Comparison of ENCODE assay signal across 21 mouse cellular contexts in genomic region chr9:78648641-78649040, GRCm38 (mm10). TPM values are rescaled to one million over a fixed set of nuclear protein-coding genes. Genes with fewer than 3 reads are reported as not detected.
DNase-seq lines count a peak whose midpoint lies in the region; ATAC-seq and TF ChIP-seq lines count a peak whose summit lies in the region.
"Had no signal": no experiment of that assay in that cellular context is flagged by ENCODE, and none has a peak within 500 bp of the region (broad histone marks: within the 10 kb centered on the region; RNA-seq: fewer than 3 reads in every experiment).

No protein-coding gene starts in this region.

- TF ChIP-seq CTCF in brain, embryonic 14.5 days (IDR thresholded peaks at IDR 0.05; ENCODE audit: borderline replicate concordance, extremely low read depth, insufficient read depth, insufficient read length), result no peak

- no peak for ATAC-seq in forebrain, embryonic 14.5 days
- ATAC-seq in forebrain, embryonic 16.5 days, result no peak
- ATAC-seq: activated CD4-positive, CD25-positive, alpha-beta regulatory T cell, adult 4 months; forebrain, embryonic 13.5 days; hindbrain, embryonic 16.5 days; liver, embryonic 12.5 days had no signal

- DNase-seq in forebrain, embryonic 14.5 days (ENCODE audit: low spot score), result peak; percentile 6
- peak; percentile 21 for DNase-seq in retina, postnatal 1 day
- DNase-seq in retina, embryonic 14.5 days (ENCODE audit: low spot score), result no peak
- peak; percentile 19 for DNase-seq in brain, embryonic 14.5 days (ENCODE audit: low read depth)
- no peak for DNase-seq in lung, adult 18-20 months
- DNase-seq in urinary bladder, adult 18-20 months (ENCODE audit: low spot score in 2 of 2), result no peak
- DNase-seq: kidney, postnatal 14 days; lung, adult 2 months; lung, postnatal 14 days; right cerebral cortex, postnatal 25 days; spleen, adult 18-20 months; thymus, adult 18-20 months; thymus, postnatal 36 days had no signal

- H3K4me3 ChIP-seq in forebrain, embryonic 14.5 days (ENCODE audit: low read depth, low read length), result no peak overlapping the region
- H3K4me3 ChIP-seq in forebrain, embryonic 16.5 days (replicated peaks; ENCODE audit: low read length), result no peak overlapping the region
- H3K4me3 ChIP-seq: forebrain, embryonic 13.5 days; layer of hippocampus, adult 2 months; limb, embryonic 12.5 days; liver, embryonic 12.5 days; midbrain, embryonic 12.5 days had no signal

- H3K27me3 ChIP-seq in forebrain, embryonic 14.5 days (replicated peaks; ENCODE audit: control insufficient read depth, insufficient read depth, low read length), result no peaks in the 10 kb centered on the region
- no peaks in the 10 kb centered on the region for H3K27me3 ChIP-seq in forebrain, embryonic 16.5 days (replicated peaks; ENCODE audit: control insufficient read depth, insufficient read depth, low read length)
- H3K27me3 ChIP-seq: forebrain, embryonic 13.5 days; limb, embryonic 12.5 days; liver, embryonic 12.5 days; midbrain, embryonic 12.5 days had no signal

- no peaks in the 10 kb centered on the region for H3K9me3 ChIP-seq in forebrain, embryonic 14.5 days (replicated peaks; ENCODE audit: control insufficient read depth, low read length)
- H3K9me3 ChIP-seq in forebrain, embryonic 16.5 days (ENCODE audit: control insufficient read depth, low read length), result no peaks in the 10 kb centered on the region
- H3K9me3 ChIP-seq: forebrain, embryonic 13.5 days; limb, embryonic 12.5 days; liver, embryonic 12.5 days; midbrain, embryonic 12.5 days had no signal

- WGBS in forebrain, embryonic 14.5 days, result 66% methylated on average over 8 of the region's 8 CpGs
- WGBS in forebrain, embryonic 16.5 days, result 66% methylated on average over 8 of the region's 8 CpGs

- H3K36me3 ChIP-seq in forebrain, embryonic 14.5 days (ENCODE audit: control insufficient read depth, insufficient read depth, low read length), result no peaks in the 10 kb centered on the region
- no peaks in the 10 kb centered on the region for H3K36me3 ChIP-seq in forebrain, embryonic 16.5 days (ENCODE audit: control insufficient read depth, insufficient read depth)
- H3K36me3 ChIP-seq: limb, embryonic 12.5 days; liver, embryonic 12.5 days; midbrain, embryonic 12.5 days had no signal

- no peak overlapping the region for H3K9ac ChIP-seq in forebrain, embryonic 14.5 days (ENCODE audit: low read length)
- H3K9ac ChIP-seq in forebrain, embryonic 16.5 days (replicated peaks; ENCODE audit: low read depth, low read length), result no peak overlapping the region
- H3K9ac ChIP-seq: forebrain, embryonic 13.5 days; limb, embryonic 12.5 days; liver, embryonic 12.5 days; midbrain, embryonic 12.5 days had no signal

- no peak overlapping the region for H3K27ac ChIP-seq in forebrain, embryonic 14.5 days (ENCODE audit: low read depth, low read length)
- no peak overlapping the region for H3K27ac ChIP-seq in forebrain, embryonic 16.5 days (ENCODE audit: low read length)
- H3K27ac ChIP-seq: forebrain, embryonic 13.5 days; layer of hippocampus, adult 2 months; limb, embryonic 12.5 days; liver, embryonic 12.5 days; midbrain, embryonic 12.5 days had no signal

- H3K4me1 ChIP-seq in forebrain, embryonic 14.5 days (ENCODE audit: control insufficient read depth, insufficient read depth, low read length), result no peaks in the 10 kb centered on the region
- H3K4me1 ChIP-seq in forebrain, embryonic 16.5 days (replicated peaks; ENCODE audit: control insufficient read depth, insufficient read depth, low read length), result no peaks in the 10 kb centered on the region
- H3K4me1 ChIP-seq: forebrain, embryonic 13.5 days; limb, embryonic 12.5 days; liver, embryonic 12.5 days; midbrain, embryonic 12.5 days had no signal

- TF ChIP-seq POLR2A in brain, embryonic 14.5 days (IDR thresholded peaks at IDR 0.05; ENCODE audit: borderline replicate concordance, extremely low read depth, insufficient read depth, insufficient read length, poor library complexity, severe bottlenecking), result no peak

- no peak overlapping the region for H3K4me2 ChIP-seq in forebrain, embryonic 14.5 days (ENCODE audit: low read length)
- no peak overlapping the region for H3K4me2 ChIP-seq in forebrain, embryonic 16.5 days (ENCODE audit: low read length)
- H3K4me2 ChIP-seq: forebrain, embryonic 13.5 days; limb, embryonic 12.5 days; liver, embryonic 12.5 days; midbrain, embryonic 12.5 days had no signal

RNA-seq across cellular contexts. Expression of gene Cd109, which starts 33.3 kb away (rescaled TPM):
- polyA plus RNA-seq in forebrain, embryonic 14.5 days (2014; fragmentation: Nextera tagmentation; extraction: Ambion mirVana), result 1.5 and 2.1 TPM in 2 replicates
- polyA plus RNA-seq in forebrain, embryonic 16.5 days (2015; fragmentation: Nextera tagmentation; extraction: Ambion mirVana), result 1.1 and 1.5 TPM in 2 replicates
- polyA plus RNA-seq in brain, embryonic 14.5 days (2012; rRNA removed), result 1.3 and 2.0 TPM in 2 replicates

Comparison
In these comparisons a context has a peak if more than half of its experiments do, and no peak if none do; other contexts are left out.
1. DNase-seq: peak in forebrain, embryonic 14.5 days (single experiment), retina, postnatal 1 day (single experiment) and brain, embryonic 14.5 days (single experiment); none in retina, embryonic 14.5 days (single experiment), lung, adult 18-20 months (0 of 2) and urinary bladder, adult 18-20 months (0 of 2).